Mouse (Mus musculus) CH12F3 (cell line): Measurements from ENCODE around the gene Igf1r.

Experiments used
- in situ Hi-C: fragments of 300-500 bp; cut with MboI; formaldehyde crosslinking; loops from 2 replicates; pipeline ENCODE4 v1.14.3; 2020; ENCODE audit warnings: low sequenced_read_pairs

Gene Igf1r

DNA sequence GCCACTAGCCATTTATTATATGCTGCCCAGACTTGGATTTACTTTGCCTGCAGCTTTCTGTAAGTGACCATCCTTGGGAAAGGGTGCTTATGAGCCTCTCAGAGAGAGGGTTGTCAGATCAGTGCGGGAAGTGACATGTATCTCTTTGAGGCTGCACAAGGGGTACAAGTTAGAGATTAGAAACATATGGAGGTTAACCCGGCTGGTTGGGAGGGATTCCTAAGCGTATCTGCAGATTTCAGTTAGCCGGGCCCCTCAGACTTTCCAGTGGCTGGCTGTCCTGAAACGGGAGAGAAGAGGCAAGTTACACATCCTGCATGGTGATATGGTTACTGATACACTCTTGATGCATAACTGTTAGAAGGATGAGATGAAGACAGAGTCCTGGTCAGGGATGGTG is 161.7 kb downstream of the Igf1r start:
- in situ Hi-C loops, result no loop called here

GRCm38 (mm10) chr7:68114983-68115715 is 162.5 kb downstream of the Igf1r start:
- in situ Hi-C loops, result no loop called here

GRCm38 (mm10) chr7:68117567-68117966 is 164.9 kb downstream of the Igf1r start:
- in situ Hi-C loops, result no loop called here

GRCm38 (mm10) chr7:68117981-68118380 is 165.4 kb downstream of the Igf1r start:
- in situ Hi-C loops, result no loop called here

DNA sequence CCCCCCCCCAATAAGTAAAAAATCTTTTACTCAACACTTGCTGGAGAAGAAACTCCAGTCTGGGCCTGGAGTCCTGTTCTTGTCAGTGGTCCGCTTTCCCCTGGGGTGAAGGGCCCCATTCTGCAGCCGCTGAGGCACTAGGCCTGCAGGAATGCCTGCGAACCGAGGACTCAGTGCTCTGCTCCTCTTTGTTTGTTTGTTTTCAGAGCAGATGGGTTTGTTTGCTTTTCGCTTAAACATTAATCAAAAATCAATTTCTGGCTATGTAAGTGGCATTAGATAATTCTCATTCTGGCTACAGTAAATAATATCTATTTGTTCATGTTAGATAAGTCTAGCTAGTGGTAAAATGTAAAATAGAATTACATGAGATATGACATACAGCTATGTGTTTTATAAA is 167.0 kb downstream of the Igf1r start:
- in situ Hi-C loops, result no loop called here

- in situ Hi-C loops, result no loop called here
Measured at GRCm38 (mm10) chr7:68122418-68122817, 169.8 kb downstream of the Igf1r start.

GRCm38 (mm10) chr7:68125347-68125746 is 172.7 kb downstream of the Igf1r start:
- in situ Hi-C loops, result no loop called here

DNA sequence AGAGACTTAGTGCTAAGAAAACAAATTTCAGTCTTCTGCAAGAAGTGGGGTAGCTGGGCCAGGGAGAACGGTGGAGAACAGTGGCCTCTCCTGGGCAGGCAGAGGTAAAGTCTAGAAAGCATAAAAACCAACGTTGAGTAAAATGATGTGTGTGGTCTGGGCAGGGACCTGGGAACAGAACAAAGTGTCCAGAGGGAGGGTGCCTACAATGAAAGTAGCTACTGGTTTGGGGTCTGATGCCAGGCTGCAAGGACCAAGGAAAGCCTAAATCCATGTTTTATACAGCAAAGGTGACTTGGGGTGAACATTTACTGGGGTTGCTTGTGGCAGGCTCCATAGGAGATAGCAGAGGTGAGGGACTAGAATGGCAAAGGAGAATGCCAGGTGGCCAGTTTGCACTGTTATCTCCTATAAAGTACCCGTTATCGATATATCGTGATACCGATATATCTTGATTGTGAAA is 175.2 kb downstream of the Igf1r start:
- in situ Hi-C loops, result no loop called here

DNA sequence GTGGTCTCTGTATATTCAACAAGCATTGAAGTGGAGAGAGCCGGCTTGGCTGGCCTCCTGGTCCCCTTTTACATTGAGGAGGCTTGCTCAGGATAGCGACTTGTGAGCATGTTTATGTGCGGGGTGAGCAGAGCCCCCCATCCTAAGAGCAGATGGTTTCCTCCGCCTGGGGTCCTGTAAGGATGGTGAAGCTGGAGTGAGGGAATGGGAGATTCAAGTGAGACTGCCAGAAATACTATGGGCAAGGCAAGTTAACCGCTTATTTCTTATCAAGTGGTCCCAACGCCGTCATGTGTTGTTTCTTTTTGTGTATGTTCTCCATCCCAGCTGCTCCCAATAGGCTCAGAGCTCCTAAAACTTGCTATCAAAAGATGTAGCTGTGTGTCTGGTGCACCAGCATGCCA is 175.6 kb downstream of the Igf1r start:
- in situ Hi-C loops, result no loop called here

DNA sequence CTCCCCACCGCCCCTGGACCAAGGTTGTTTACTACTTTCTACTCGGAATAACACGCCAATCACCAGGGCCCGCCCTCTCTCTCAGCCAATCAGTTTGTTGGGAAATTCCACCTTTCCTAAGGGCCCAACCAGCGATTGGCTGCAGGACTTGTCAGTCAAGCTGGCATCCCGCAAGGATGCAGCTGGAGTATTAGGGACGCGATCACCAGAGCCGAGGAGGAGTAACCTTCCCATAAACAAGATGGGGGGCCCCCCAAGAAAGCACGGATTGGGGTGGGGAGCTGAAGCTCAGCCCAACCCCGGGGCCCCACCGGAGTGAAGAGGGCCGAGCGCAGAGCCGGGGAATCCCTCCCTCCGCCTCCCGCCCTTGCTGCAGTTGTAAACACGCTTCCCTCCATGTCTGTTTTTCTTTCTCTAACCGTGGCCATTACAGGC is 176.5 kb downstream of the Igf1r start:
- in situ Hi-C loops, result no loop called here

DNA sequence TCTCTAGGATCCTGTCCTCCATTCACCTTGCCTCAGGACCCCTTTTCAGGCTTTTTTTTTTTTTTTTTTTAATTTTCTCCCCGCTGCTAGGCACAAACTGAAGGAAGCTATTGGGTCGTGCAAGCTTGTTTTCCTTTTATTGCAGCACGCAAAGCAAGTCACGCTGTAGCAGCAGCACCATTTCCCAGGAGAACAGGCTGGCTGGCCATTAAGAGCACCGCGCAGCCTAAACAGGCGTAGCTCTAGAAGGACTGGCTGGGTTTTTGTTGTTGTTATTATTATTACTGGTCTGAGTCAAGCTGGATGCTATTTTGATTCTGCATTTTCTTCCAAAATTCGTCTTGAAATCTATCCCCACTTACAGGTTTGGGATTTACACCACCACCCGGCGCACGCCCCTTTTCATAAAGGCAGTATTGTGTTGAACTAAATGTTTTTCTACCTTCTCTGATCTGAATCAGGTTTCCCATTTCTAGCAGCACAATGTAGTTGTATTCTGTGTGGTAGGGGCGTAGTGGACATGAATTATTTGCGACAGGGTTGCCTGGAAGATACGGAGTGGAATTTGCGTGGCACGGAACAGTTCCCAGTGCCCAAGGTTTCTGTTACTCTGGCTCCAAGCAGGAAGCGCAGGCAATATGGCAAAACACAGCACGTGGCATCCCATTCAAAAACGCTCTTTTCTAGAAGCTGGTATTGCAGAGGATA is 177.1 kb downstream of the Igf1r start:
- in situ Hi-C loops, result loop anchor here (10.0 kb wide), 1 partner anchor 325 kb away; no protein-coding TSS in a partner anchor

- in situ Hi-C loops, result loop anchor here (10.0 kb wide), 1 partner anchor 326 kb away; no protein-coding TSS in a partner anchor
Measured at GRCm38 (mm10) chr7:68130950-68131580, 178.4 kb downstream of the Igf1r start.

- in situ Hi-C loops, result loop anchor here (10.0 kb wide), 1 partner anchor 329 kb away; no protein-coding TSS in a partner anchor
Measured at GRCm38 (mm10) chr7:68133679-68134078, 181.1 kb downstream of the Igf1r start.

GRCm38 (mm10) chr7:68134948-68135347 is 182.3 kb downstream of the Igf1r start:
- in situ Hi-C loops, result loop anchor here (10.0 kb wide), 1 partner anchor 330 kb away; no protein-coding TSS in a partner anchor

- in situ Hi-C loops, result loop anchor here (10.0 kb wide), 1 partner anchor 331 kb away; no protein-coding TSS in a partner anchor
Measured at GRCm38 (mm10) chr7:68136056-68136455, 183.4 kb downstream of the Igf1r start.

DNA sequence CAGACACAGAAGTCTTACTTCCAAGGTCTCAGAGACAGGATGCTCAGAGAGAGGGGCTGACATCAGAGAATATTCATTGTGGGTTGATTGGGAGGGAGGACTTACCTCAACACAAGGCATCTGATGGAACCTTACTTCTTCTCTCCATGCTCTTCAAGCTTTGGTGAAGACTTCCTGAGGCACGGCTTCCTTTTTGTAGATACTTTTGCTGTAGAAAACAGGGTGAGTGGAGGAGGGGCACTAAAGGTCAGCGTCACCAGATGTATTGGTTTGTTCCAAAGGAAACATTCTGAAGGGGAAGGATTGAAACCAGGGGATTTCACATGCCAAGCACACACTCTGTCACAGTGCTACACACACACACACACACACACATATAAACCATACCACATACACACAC is 186.8 kb downstream of the Igf1r start:
- in situ Hi-C loops, result loop anchor here (10.0 kb wide), 1 partner anchor 335 kb away; no protein-coding TSS in a partner anchor

DNA sequence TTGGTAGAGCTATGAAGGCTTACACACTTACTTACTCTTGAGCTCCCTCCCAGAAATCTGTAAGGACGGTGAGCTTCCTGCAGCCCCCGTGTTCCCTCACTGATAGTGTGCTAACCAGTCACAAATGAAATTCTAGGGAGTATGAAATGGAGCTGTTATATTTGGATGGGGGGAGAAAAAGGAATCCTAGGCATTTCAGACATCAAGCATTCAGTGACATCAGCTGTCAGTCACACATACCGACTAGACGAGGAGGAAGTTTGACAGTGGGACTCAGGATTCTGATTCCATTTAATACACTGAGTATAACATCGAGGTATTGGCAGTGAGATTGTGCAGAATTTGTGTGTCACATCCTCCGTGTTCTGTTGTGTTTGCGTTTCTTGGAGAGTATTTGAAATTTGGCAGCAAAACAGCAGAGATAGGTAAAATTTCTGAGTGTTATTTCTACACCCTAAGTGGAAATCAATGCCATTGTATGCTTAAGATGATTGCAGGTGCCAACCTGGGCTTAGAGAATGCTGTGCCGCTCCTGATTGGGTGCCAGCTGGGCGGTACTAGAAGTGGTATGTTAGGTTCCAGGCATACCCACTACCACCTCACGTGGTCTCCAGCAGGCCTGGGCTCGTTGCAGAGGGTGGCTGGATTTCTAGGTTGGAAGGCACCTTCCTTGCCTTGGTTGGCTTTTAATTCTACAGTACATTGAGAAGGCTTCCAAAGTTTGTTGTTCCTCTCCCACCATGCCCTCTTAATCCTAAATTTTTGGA is 187.6 kb downstream of the Igf1r start:
- in situ Hi-C loops, result no loop called here

GRCm38 (mm10) chr7:68144266-68144665 is 191.6 kb downstream of the Igf1r start:
- in situ Hi-C loops, result no loop called here

DNA sequence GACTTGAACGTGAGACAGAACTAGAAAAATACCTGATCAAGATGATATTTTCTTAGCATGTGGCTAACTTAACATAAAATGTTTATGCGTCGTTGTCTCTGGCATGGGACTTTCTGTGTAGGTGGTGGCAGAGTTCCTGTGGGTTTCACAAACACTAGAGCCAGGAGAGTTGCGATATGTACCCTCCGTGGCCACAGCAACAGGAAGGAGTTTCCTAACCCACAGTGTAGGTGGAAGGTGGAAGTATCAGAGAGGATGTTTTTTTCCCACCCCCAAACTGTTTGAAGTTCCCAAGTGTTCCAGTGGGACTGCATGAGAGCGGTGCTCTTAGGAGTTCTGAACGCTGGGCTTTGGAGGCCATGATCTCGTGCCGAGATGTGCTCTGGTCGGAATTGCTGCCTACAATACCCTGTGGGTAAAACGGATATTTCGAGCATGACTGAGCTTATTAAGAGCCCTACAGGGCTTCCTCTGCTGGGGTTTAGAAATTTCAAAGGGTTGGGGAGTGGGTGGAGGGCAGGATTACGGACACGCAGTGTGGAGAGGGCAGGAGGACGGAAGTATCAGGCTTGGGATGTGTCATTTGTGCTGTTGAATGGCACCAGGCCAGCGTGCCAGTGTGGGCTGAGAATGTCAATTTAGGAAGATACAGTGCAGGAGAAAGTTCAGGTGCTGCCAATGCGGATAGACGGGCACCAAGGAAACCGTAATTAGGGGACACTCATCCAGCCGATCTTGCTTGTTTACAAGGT is 195.8 kb downstream of the Igf1r start:
- in situ Hi-C loops, result no loop called here

- in situ Hi-C loops, result no loop called here
Measured at GRCm38 (mm10) chr7:68151892-68152291, 199.3 kb downstream of the Igf1r start.
